Mouse (Mus musculus) adrenal gland, adult (tissue): ENCODE data around the gene Sec22b.

ENCODE experiments used
- DNase-seq, 2 experiments: peaks; one replicate each; pipeline ENCODE4 v3.0.0; 2022 to 2023; ENCODE audit warnings: low spot score in 1 of 2; ENCODE audit not compliant: inconsistent age in 2 of 2

Sec22b gene

GRCm38 (mm10) chr3:97901586-97901985, 596 bp downstream of the Sec22b start:
- DNase-seq = peak in 1 of 2 experiments; percentile 68

- DNase-seq = no peak
Measured at GRCm38 (mm10) chr3:97909737-97910136, 8.7 kb downstream of the Sec22b start.

GRCm38 (mm10) chr3:97911093-97911492, 10.1 kb downstream of the Sec22b start:
- peak in 1 of 2 experiments; percentile 36 for DNase-seq

- no peak for DNase-seq
Measured at GRCm38 (mm10) chr3:97915081-97915480, 14.1 kb downstream of the Sec22b start.

GRCm38 (mm10) chr3:97918885-97919550, 18.0 kb downstream of the Sec22b start:
- DNase-seq = no peak

- no peak for DNase-seq
Measured at GRCm38 (mm10) chr3:97925246-97925645, 24.3 kb downstream of the Sec22b start.

- DNase-seq = no peak
Measured at GRCm38 (mm10) chr3:97927322-97927721, 26.3 kb downstream of the Sec22b start.

GRCm38 (mm10) chr3:97928968-97929858, 28.2 kb downstream of the Sec22b start:
- peak; percentile 70 to 92 for DNase-seq

- DNase-seq = no peak
Measured at GRCm38 (mm10) chr3:97930141-97930786, 29.3 kb downstream of the Sec22b start.

- DNase-seq = no peak
Measured at GRCm38 (mm10) chr3:97930787-97931158, 29.8 kb downstream of the Sec22b start.

GRCm38 (mm10) chr3:97931310-97931885, 30.4 kb downstream of the Sec22b start:
- DNase-seq = no peak

GRCm38 (mm10) chr3:97932131-97932530, 31.1 kb downstream of the Sec22b start:
- peak; percentile 20 to 54 for DNase-seq

- no peak for DNase-seq
Measured at GRCm38 (mm10) chr3:97932771-97933170, 31.8 kb downstream of the Sec22b start.

GRCm38 (mm10) chr3:97933251-97933650, 32.3 kb downstream of the Sec22b start:
- DNase-seq = no peak

- no peak for DNase-seq
Measured at GRCm38 (mm10) chr3:97933811-97934210, 32.8 kb downstream of the Sec22b start.

GRCm38 (mm10) chr3:97934331-97935300, 33.6 kb downstream of the Sec22b start:
- no peak for DNase-seq

- DNase-seq = no peak
Measured at GRCm38 (mm10) chr3:97937068-97937944, 36.3 kb downstream of the Sec22b start.

- no peak for DNase-seq
Measured at GRCm38 (mm10) chr3:97937945-97938266, 36.9 kb downstream of the Sec22b start.

GRCm38 (mm10) chr3:97938814-97939526, 38.0 kb downstream of the Sec22b start:
- no peak for DNase-seq
